Mouse (Mus musculus) thymus, postnatal 14 days (tissue): ENCODE data around the gene Akap1.

Experiments used
- DNase-seq: peaks from one replicate; pipeline ENCODE4 v3.0.0; 2021

The Akap1 gene

GRCm38 (mm10) chr11:88840724-88841350 is 23.5 kb downstream of the Akap1 start:
- no peak for DNase-seq

GRCm38 (mm10) chr11:88840292-88840691 is 24.1 kb downstream of the Akap1 start:
- no peak for DNase-seq

GRCm38 (mm10) chr11:88839379-88839778 is 25.0 kb downstream of the Akap1 start:
- DNase-seq: no peak

GRCm38 (mm10) chr11:88838630-88839029 is 25.8 kb downstream of the Akap1 start:
- DNase-seq: no peak

GRCm38 (mm10) chr11:88834606-88835005 is 29.8 kb downstream of the Akap1 start:
- DNase-seq: no peak

GRCm38 (mm10) chr11:88834134-88834533 is 30.3 kb downstream of the Akap1 start:
- no peak for DNase-seq

- DNase-seq: no peak
Measured at GRCm38 (mm10) chr11:88833099-88833498, 31.3 kb downstream of the Akap1 start.

- peak; percentile 61 for DNase-seq
Measured at GRCm38 (mm10) chr11:88830257-88830804, 34.1 kb downstream of the Akap1 start.

- DNase-seq: no peak
Measured at GRCm38 (mm10) chr11:88828528-88828927, 35.9 kb downstream of the Akap1 start.

- no peak for DNase-seq
Measured at GRCm38 (mm10) chr11:88825909-88826308, 38.5 kb downstream of the Akap1 start.

GRCm38 (mm10) chr11:88822991-88823390 is 41.4 kb downstream of the Akap1 start:
- peak; percentile 59 for DNase-seq

- DNase-seq: no peak
Measured at GRCm38 (mm10) chr11:88822526-88822925, 41.9 kb downstream of the Akap1 start.

GRCm38 (mm10) chr11:88820742-88821576 is 43.4 kb downstream of the Akap1 start:
- DNase-seq: peak; percentile 19

- DNase-seq: no peak
Measured at GRCm38 (mm10) chr11:88820253-88820652, 44.1 kb downstream of the Akap1 start.

GRCm38 (mm10) chr11:88817061-88817460 is 47.3 kb downstream of the Akap1 start:
- DNase-seq: no peak

- DNase-seq: no peak
Measured at GRCm38 (mm10) chr11:88803231-88804010, 61.0 kb downstream of the Akap1 start.

- DNase-seq: no peak
Measured at GRCm38 (mm10) chr11:88796207-88796606, 68.2 kb downstream of the Akap1 start.

GRCm38 (mm10) chr11:88789893-88790292 is 74.5 kb downstream of the Akap1 start:
- no peak for DNase-seq

- DNase-seq: no peak
Measured at GRCm38 (mm10) chr11:88786816-88787215, 77.6 kb downstream of the Akap1 start.

- no peak for DNase-seq
Measured at GRCm38 (mm10) chr11:88783525-88783924, 80.9 kb downstream of the Akap1 start.

- no peak for DNase-seq
Measured at GRCm38 (mm10) chr11:88782531-88782930, 81.9 kb downstream of the Akap1 start.
